Mouse (Mus musculus) heart, adult 8-10 months (tissue): ENCODE data around the gene Pip5k1b. TPM values are rescaled to one million over a fixed set of nuclear protein-coding genes. Genes with fewer than 3 reads are reported as not detected.

Experiments used
- DNase-seq: peaks from one replicate; pipeline ENCODE4 v3.0.0; 2022; ENCODE audit warnings: low spot score
- total RNA-seq, 4 experiments: library from RNA; stranded (reverse); gene quantifications; 2 replicates each; pipeline ENCODE4 v1.2.4; 2022

Gene Pip5k1b
- total RNA-seq, 4 experiments from 2014 or later = 20.2 to 23.1 (median 21.5) TPM

DNA sequence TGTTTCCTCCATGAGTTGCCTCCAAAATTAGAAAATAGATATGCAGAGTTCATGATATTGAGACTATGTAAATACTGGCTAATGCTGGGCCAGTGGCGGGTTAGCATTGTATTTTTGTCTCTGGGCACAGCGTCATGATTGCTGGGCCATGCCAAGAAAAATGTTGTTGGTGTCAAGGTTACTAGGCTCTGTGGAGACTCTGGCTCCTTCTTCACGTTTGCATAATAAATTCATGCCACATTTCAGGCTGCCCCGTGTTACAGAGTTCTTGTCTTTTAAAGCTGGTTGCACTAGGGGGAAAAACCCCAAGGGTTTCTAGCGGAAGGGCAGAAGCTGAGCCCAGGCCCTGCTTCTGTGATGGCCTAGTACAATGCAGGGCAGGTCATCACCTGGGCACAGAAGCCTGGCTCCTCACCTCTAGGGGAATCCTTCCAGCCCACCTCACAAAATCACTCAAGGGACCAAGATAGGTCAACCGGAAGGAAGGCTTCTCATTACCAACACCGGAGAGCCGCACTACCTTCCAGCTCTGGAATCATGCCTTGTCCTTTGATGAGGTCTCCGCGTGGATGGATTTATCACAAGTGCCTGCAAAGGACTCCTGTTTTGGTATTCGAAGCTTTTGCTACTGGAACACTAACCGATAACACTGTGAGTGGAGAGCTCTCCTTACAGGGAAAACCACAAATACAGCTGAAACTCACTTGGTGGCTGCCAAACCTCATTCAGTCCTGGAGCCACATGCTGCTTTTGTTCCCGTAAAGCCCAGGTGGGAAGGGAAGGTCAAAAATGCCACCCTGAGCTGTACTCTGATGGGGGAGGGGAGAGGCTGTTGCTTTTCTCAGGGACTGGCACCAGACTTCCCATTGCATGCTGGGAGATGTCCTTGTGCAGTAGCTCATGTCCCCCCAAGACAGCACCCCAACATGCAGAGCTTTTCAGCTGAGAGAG is 248.1 kb downstream of the Pip5k1b start:
- DNase-seq = peak; percentile 60

- no peak for DNase-seq
Observed at GRCm38 (mm10) chr19:24306351-24306750, 249.3 kb downstream of the Pip5k1b start.

DNA sequence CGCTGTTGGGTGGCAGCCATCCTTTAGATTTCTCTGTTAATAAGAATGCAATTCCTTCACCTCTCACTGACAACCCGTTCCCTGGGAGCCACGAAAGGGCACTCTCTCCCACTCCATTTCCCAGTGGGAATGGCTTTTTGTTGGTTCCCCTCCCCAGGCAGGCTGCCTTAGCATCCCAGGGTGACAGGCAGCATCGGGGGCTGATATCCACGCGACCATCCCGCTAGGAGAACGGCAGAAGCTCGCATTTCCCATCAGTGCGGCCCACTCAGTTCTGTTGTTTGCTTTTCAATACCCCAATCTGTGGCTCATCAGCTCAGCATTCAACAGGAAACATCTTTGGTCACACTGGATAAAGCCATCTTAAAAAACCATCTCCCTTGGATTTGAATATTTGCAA is 253.5 kb downstream of the Pip5k1b start:
- no peak for DNase-seq

- DNase-seq = no peak
Observed at GRCm38 (mm10) chr19:24301768-24302148, 253.9 kb downstream of the Pip5k1b start.

GRCm38 (mm10) chr19:24300994-24301767 is 254.5 kb downstream of the Pip5k1b start:
- peak; percentile 56 for DNase-seq

GRCm38 (mm10) chr19:24293537-24293936 is 262.1 kb downstream of the Pip5k1b start:
- no peak for DNase-seq

- peak; percentile 54 for DNase-seq
Observed at GRCm38 (mm10) chr19:24284187-24284586, 271.5 kb downstream of the Pip5k1b start.

- DNase-seq = no peak
Observed at GRCm38 (mm10) chr19:24281288-24281980, 274.2 kb downstream of the Pip5k1b start.

DNA sequence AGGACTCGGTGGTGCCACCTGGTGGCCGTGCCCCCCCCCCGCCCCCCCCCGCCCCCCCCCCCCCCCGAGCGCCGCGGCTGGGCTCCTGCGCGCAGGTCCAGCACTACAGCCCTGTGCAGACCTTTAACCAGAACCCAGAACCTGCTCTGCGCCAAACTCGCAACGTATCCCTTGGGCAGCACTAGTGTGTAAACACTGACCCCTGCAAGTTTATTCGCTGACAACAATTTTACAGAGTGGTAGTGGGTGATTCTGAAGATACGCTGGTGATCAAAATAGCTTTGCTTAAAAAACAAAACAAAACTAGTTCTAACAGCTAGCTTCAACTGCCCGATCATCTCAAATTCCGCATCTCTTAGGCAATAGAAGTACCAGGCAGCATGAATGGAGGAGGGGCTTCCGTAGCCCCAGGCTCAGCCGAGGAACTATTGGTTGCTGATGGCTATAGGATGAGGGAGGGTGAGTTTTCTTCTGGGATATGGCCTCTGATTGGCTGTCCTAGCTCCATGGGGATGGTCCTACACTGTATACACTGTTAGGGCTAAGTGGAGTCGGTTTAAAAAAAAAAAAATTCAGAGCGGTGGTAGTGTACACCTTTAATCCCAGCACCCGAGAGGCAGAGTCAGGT is 275.0 kb downstream of the Pip5k1b start, which contains the start of gene Fxn:
Gene Fxn, minus strand, starts transcription at position 5 of the 628 bp plus-strand sequence.
- DNase-seq = no peak

DNA sequence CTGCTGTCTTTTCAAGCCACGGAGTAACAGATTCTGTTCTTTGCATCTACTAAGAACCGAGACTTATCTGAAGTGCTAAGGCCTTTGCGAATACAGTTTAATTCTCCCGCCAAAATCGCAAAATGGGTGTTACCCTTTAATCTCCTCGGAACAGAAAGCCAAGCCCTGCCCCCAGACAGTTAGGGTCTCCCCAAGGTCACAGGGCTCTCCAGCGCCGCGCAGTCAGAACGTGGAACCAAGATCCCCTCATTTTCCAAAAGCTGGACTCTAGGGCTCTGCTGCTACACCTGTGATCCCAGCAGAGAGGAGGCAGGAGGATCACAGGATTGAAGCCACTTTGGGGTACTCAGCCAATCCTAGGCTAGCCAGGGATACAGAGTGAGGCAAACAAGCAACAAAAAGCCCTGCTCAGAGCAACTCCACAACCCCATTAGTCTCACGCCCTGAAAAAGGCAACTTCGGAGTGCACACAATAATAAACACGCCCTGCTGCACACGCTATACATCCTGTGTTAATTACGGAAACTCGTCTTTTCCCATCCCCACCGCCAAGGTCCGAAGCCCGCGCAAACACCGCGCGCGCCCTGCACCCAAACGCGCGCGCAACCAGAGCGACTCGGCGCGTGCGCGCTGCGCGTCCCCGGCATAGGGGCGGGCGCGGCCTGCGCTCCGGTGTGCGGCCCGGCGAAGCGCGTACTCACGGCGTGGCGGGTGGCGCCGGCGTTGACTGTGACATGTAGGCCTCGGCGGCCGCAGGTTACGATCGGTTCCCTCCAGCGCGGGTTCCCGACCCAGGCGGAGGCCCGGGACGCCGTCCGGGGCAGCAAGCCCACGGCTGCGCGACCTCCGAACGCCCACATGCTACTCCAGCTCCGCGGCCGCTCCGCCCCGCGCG is 275.7 kb downstream of the Pip5k1b start:
- DNase-seq = peak; percentile 63

- DNase-seq = no peak
Observed at GRCm38 (mm10) chr19:24278859-24279258, 276.8 kb downstream of the Pip5k1b start.

GRCm38 (mm10) chr19:24274281-24274680 is 281.4 kb downstream of the Pip5k1b start:
- DNase-seq = no peak

DNA sequence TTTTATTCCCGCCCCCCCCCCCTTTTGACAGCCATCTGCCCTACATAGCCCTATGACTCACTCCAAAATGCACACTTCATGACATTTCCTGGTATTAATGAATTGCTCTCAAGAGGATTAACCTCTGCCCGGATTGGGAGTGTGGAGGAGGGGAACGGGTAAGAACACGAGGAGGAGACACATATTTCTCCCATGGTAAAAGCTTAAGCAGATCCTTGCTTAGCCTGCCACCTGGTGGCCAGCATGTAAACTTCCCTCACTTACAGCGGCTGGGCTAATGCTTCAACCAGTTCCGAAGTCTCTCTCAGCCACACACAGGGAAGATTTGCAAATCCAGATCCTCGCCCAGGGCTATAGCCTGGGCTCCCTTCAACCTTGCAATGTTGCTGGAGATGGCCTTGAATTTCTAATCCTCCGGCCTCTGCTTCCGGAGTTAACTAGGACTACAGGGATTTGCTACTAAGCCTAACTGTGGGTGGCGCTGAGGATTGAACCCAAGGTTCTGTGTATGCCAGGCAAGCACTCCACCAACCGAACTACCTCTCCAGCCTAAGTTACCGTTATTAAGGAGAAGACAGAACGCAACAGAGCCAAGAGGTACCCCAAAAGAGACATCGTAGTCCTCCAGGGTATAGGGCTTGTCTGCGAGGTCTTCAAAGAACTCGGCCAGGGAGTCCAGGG is 283.8 kb downstream of the Pip5k1b start:
- DNase-seq = peak; percentile 80

DNA sequence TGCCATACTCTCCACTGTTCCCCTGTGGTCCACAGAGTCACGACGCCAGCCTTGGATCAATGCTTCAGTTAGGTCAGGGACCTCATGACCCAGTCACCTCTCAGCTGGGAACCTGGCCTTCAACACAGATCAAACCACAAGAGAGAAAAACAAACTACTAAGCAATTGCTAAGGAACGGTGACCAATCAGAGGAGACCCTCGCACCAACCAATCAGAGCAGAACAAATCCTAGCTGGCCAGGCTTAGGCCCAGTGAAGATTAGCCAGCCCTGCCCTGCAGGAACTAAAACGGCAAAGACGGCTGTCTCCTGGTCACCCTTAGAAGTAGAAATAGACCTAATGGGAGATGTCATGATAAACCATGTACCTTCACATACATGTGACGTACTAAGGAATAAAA is 284.3 kb downstream of the Pip5k1b start:
- DNase-seq = peak; percentile 40

- DNase-seq = no peak
Observed at GRCm38 (mm10) chr19:24268531-24268930, 287.1 kb downstream of the Pip5k1b start.

- DNase-seq = no peak
Observed at GRCm38 (mm10) chr19:24266046-24266830, 289.4 kb downstream of the Pip5k1b start.

DNA sequence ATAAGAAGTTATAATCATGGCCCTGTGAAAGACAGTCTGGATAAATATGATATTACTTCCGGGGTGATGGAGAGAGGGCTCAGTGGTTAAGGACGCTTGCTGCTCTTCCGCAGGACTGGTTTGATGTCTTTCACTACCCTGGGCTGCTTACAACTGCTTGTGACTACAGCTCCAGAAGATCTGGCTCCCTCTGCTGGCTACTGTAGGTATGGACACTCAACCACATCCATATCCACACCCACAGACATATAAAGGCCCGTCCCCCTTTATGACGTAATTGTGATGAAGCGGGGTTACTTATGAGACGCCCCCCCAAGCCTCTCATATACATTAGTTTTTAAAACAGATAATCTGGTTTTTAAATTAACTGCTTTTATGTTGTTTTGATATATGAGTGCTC is 290.7 kb downstream of the Pip5k1b start:
- peak; percentile 80 for DNase-seq

GRCm38 (mm10) chr19:24262736-24263135 is 292.9 kb downstream of the Pip5k1b start:
- no peak for DNase-seq
